Mouse (Mus musculus): ENCODE data around the gene Hip1. TPM values are rescaled to one million over a fixed set of nuclear protein-coding genes. Genes with fewer than 3 reads are reported as not detected.

Gene Hip1
- total RNA-seq, 1 experiment from 2014 or later = 64.4 TPM

Other genes starting within 250 kb of the Hip1 start
- not detected in 2 replicates for gene Fkbp6, start 195.1 kb downstream of the Hip1 start, total RNA-seq (2017)
- not detected in 2 replicates for gene Trim50, start 191.8 kb downstream of the Hip1 start, total RNA-seq (2017)
- 11.9 and 14.4 TPM in 2 replicates for gene Nsun5, start 175.2 kb downstream of the Hip1 start, total RNA-seq (2017)
- gene Pom121, start 150.6 kb downstream of the Hip1 start, total RNA-seq (2017) = 6.5 and 7.0 TPM in 2 replicates
- gene Ccl26, start 18.4 kb upstream of the Hip1 start, total RNA-seq (2017) = not detected in 2 replicates
- gene Ccl24, start 27.9 kb upstream of the Hip1 start, total RNA-seq (2017) = not detected in 2 replicates
- gene Rhbdd2, start 87.5 kb upstream of the Hip1 start, total RNA-seq (2017) = 7.3 and 7.9 TPM in 2 replicates
- gene Por, start 124.9 kb upstream of the Hip1 start, total RNA-seq (2017) = 118 and 124 TPM in 2 replicates
- 28.9 and 30.5 TPM in 2 replicates for gene Tmem120a, start 199.3 kb upstream of the Hip1 start, total RNA-seq (2017)
- 0.93 and 1.1 TPM in 2 replicates for gene Styxl1, start 233.3 kb upstream of the Hip1 start, total RNA-seq (2017)
- gene Mdh2, start 233.4 kb upstream of the Hip1 start, total RNA-seq (2017) = 138 and 141 TPM in 2 replicates

Data from neutrophil, adult 5-6 weeks (primary cell).